Mouse (Mus musculus) neural tube, postnatal 0 days (tissue): Measurements from ENCODE around the gene Stard7. TPM values are rescaled to one million over a fixed set of nuclear protein-coding genes. Genes with fewer than 3 reads are reported as not detected.

Experiments used
- polyA plus RNA-seq: library from polyadenylated mRNA; unstranded; fragments of >200 nt; fragmentation: Nextera tagmentation; extraction: Ambion mirVana; gene quantifications from 2 replicates; pipeline ENCODE4 v1.2.1, GENCODE M21; 2015

Stard7 gene
- polyA plus RNA-seq, result 89.7 and 93.4 TPM in 2 replicates

DNA sequence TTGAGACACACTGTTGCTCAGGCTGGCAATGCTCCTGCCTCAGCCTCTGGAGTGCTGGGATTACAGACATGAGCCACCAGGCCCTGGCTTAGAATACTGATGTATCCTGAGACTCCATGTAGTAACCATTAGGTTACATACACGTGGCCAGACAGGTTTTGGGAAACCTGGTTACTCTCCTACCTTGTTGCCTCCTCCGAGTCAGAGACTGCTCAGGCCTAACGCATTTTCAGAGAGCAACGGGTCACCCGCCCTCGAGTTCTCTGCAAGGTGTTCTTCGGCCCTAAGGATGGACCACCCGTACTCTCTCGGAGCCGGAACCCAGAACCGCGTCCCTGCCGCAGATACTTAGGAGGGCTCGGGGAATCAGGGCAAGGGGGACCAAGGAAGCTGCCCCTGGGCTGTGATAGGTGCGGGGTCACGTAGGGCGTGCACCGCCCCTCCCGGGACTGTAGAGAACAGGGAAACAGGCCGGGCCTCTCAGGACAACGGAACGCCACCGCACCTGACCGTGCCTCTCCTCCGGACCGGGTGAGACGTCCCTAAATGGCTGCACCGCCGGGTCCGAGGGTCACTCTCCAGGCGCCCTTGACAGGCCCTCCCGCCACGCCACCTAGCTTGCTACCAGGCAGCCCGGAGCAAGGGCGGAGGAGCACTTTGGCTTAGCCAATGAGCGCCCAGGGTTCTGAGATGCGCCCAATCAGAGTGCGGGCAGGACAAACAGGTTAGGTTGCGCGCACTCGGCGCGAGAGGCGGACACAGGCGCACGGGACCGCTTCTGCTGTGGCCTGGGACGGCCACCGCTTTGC lies at the start of gene Stard7:
TSS of gene Stard7 (plus strand) at position 728 of the 809 bp plus-strand sequence.

GRCm38 (mm10) chr2:127247592-127248333 lies 22.3 kb upstream of the Stard7 start, which contains the start of the genes Ciao1 and Tmem127:
Gene Ciao1, minus strand, starts transcription at chr2:127247816.
Gene Tmem127, plus strand, starts transcription at chr2:127247908.

GRCm38 (mm10) chr2:127335767-127336496 lies 65.9 kb downstream of the Stard7 start, which contains the start of gene Dusp2:
Gene Dusp2, plus strand, starts transcription at chr2:127336159.

GRCm38 (mm10) chr2:127338416-127338815 lies 68.4 kb downstream of the Stard7 start, which contains the start of gene Astl:
Gene Astl, plus strand, starts transcription at chr2:127338639.

Other genes starting within 250 kb of the Stard7 start
- gene Blvra, start 199.6 kb upstream of the Stard7 start, polyA plus RNA-seq, result 31.4 and 32.8 TPM in 2 replicates
- gene Ncaph, start 136.3 kb upstream of the Stard7 start, polyA plus RNA-seq, result 7.2 and 10.1 TPM in 2 replicates
- 10.9 and 12.4 TPM in 2 replicates for gene Itpripl1, start 126.8 kb upstream of the Stard7 start, polyA plus RNA-seq
- 1.0 and 1.8 TPM in 2 replicates for gene 1810024B03Rik, start 61.9 kb upstream of the Stard7 start, polyA plus RNA-seq
- gene Snrnp200, start 61.8 kb upstream of the Stard7 start, polyA plus RNA-seq, result 23.3 and 29.3 TPM in 2 replicates
- 50.4 and 52.9 TPM in 2 replicates for gene Ciao1, start 22.4 kb upstream of the Stard7 start, polyA plus RNA-seq
- 80.0 and 82.2 TPM in 2 replicates for gene Tmem127, start 22.3 kb upstream of the Stard7 start, polyA plus RNA-seq
- gene Dusp2, start 65.9 kb downstream of the Stard7 start, polyA plus RNA-seq, result 23.5 and 23.8 TPM in 2 replicates
- gene Astl, start 68.4 kb downstream of the Stard7 start, polyA plus RNA-seq, result not detected in 2 replicates
- 0.53 and 0.88 TPM in 2 replicates for gene Adra2b, start 93.0 kb downstream of the Stard7 start, polyA plus RNA-seq
- 0.17 and 0.21 TPM in 2 replicates for gene Gpat2, start 155.0 kb downstream of the Stard7 start, polyA plus RNA-seq
- gene Fahd2a, start 174.3 kb downstream of the Stard7 start, polyA plus RNA-seq, result 33.7 and 39.1 TPM in 2 replicates